Mouse (Mus musculus) embryonic stem cell, embryonic (primary cell): ENCODE measurements around the gene Rpl24.

Source experiments
- CTCF ChIA-PET, 4 experiments: fragments of 300-600 bp in 2 of 4; fragments of 350-600 bp in 2 of 4; sonication (Branson Sonifier 250); formaldehyde crosslinking; loops; one replicate each; lab custom pipeline; 2022; ENCODE audit warnings: inconsistent platforms in 2 of 4; lab: Charles Lee
- POLR2A ChIA-PET, 4 experiments: fragments of 300-600 bp in 2 of 4; fragments of 350-600 bp in 2 of 4; sonication (Branson Sonifier 250); formaldehyde crosslinking; loops; one replicate each; lab custom pipeline; 2022; ENCODE audit warnings: antibody characterized with exemption in 4 of 4, inconsistent platforms in 1 of 4; lab: Charles Lee

Rpl24 gene

DNA sequence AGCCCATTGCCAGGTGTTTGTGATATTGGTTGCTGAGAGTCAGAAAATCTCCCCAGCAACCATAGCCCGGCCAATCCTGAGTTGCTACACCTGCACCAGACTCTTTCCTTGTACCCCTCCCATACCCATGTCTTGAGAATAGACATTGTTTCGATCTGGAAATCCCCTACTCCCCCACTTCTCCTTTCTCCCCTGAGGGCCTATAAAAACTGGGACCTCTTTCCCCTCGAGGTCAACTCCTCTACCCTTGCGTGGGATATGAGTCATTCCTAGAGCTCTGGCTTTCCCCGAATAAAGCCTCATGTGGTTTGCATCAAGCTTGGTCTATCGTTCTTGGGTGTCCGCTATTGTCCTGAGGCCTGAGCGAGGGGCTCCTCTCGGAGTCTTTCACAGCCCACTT is 11.9 kb upstream of the Rpl24 start:
- POLR2A ChIA-PET = interaction anchor here in 3 of 4 experiments (0.7 to 2.5 kb wide), 5 partner anchors 10 to 171 kb away, joined by 3 to 11 read pairs (median 9); partner anchors contain the start of gene Rpl24 (in 1 of the 3)

DNA sequence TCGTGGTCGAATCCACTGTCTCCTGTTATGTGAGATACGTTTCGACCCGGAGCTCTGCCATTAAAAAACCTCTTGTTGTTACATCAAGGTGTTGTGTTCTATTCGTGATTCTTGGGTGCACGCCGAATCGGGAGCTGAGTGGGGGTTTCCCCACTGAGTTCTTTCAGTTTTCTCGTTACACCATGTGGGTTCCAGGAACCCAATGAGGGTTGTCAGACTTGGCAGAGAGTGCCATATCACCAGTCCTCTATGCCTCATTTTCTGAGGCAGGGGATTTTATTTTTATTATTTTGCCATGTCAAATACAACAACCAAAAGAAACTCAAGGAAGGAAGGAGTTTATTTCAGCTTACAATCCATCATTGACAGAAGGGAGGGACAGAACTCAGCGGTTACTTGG is 3.0 kb upstream of the Rpl24 start:
- ChIA-PET CTCF (interaction anchor here in 1 of 4 experiments (0.6 to 3.2 kb wide), 5 partner anchors 8 to 168 kb away, joined by 3 to 22 read pairs (median 4); no protein-coding TSS in a partner anchor), POLR2A (interaction anchor here in 2 of 4 experiments (0.7 to 9.0 kb wide), 8 partner anchors 8 to 62 kb away, joined by 3 to 106 read pairs (median 14); no protein-coding TSS in a partner anchor)

More for the DNA sequence above, 11.9 kb upstream of the Rpl24 start:
- CTCF ChIA-PET = interaction anchor here in 1 of 4 experiments (0.6 to 0.7 kb wide), 2 partner anchors 9 to 10 kb away, joined by 4 read pairs; no protein-coding TSS in a partner anchor

DNA sequence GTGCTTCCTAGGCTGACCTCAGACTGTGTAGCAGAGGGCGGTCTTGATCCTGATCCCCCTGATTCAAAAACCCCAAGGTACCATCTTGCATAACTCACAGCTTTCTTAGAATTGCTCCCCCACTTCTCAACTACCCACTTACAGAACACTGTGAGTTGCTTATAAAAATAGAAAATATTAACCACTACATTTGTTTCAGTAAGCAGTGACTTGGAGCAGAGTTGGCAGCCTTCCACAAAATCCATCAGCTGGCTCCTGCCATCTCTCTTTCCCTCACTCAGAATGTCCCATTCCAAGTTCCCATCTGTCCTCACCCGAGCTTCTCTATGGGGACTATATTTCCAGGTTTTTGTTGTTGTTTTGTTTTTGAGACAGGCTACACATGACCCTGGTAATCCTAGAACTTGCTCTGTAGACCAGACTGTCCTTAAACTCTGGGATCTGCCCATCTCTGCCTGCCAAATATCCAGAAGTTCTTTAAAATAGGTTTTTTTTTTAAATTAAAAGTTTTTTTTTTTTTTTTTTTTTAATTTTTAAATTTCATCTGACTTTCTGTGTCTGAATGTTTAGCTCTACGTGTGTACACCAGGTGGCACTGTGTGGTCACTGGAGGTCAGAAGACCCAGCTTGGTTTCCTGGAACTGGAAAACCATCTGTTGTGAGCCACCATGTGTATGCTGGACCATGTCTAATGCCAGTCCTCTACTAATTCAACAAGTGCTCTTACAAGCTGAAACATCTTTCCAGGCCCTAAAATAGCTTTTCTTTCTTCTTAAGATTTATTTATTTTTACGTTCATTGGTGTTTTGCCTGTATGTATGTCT is 1.7 kb upstream of the Rpl24 start:
- ChIA-PET CTCF (interaction anchor here (0.5 to 3.2 kb wide), 32 partner anchors 10 to 1276 kb away, joined by 3 to 24 read pairs (median 5); partner anchors contain the start of genes Nxpe3 (in 1 of the 4) and Pcnp (in 1 of the 4)), POLR2A (interaction anchor here (0.6 to 9.0 kb wide), 54 partner anchors 8 to 1157 kb away, joined by 3 to 106 read pairs (median 5); partner anchors contain the start of genes Pcnp (in 2 of the 4), Zbtb11 (in 2 of the 4), Cep97 (in 1 of the 4) and Nxpe3 (in 1 of the 4))

DNA sequence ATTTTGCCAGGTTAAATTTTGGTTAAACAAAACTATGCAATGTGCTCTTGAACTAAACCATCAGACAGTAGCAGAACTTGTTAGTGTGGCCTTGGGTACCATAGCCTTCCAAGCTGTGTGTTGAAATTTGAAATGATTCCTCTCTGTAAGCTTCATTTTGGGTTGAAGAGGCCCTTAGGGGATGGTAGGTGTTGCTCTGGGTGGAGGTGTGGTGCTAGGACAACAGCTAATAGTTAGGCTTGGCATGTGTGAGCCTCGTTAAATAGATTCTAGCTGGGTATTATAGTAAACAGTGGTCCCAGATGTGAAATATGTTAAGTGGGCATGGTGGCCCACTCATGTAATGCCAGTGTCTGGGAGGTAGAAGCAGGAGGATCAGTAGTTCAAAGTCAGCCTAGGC is 1.1 kb downstream of the Rpl24 start:
- POLR2A ChIA-PET = interaction anchor here in 3 of 4 experiments (0.6 to 9.0 kb wide), 42 partner anchors 8 to 178 kb away, joined by 3 to 106 read pairs (median 7); partner anchors contain the start of genes Pcnp (in 3 of the 3), Cep97 (in 2 of the 3), Nxpe3 (in 1 of the 3) and Trmt10c (in 1 of the 3)
- CTCF ChIA-PET = no interaction called here

DNA sequence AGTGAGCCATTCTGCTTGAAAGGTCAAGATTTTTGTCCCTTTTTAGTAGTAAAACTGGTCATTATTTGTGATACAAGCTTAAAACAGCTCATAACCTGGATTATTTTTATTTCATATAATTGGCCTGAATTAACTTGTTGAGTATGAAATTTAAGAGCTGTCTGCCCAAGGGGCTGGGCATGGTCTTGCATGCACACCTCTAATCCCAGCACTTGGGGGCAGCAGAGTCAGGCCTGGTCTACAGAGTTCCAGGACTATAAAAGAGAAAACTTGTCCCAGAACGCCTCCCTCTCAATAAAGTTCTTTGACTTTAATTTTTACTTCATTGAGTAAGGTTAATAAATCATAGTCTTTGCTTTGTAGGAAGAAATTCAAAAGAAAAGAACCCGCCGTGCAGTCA is 3.1 kb downstream of the Rpl24 start:
- CTCF ChIA-PET = interaction anchor here in 2 of 4 experiments (0.5 to 1.6 kb wide), 7 partner anchors 18 to 1600 kb away, joined by 3 to 5 read pairs (median 3); no protein-coding TSS in a partner anchor
- POLR2A ChIA-PET = interaction anchor here (0.6 to 9.0 kb wide), 48 partner anchors 8 to 1197 kb away, joined by 3 to 106 read pairs (median 6); partner anchors contain the start of genes Pcnp (in 3 of the 4), Cep97 (in 2 of the 4), Nxpe3 (in 2 of the 4) and Trmt10c (in 1 of the 4)

DNA sequence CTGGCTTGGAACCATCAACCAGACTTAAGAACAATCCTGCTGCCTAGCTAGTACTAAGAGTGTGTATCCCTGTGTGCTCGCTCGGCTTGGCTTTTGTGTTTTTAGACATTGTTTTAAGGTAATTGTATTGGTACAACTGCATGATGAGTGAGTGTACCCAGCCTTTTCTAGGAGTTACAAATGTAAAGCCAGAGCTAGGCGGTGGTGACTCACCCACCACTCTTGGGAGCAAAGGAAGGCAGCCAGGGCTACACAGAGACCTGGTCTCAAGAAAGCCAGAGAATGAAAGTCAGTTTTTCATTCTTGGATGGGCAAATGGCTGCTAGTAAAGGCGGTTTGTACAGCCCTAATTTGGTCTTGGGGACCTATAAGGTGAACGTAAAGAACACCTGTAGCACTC is 4.3 kb downstream of the Rpl24 start:
- CTCF ChIA-PET = no interaction called here

DNA sequence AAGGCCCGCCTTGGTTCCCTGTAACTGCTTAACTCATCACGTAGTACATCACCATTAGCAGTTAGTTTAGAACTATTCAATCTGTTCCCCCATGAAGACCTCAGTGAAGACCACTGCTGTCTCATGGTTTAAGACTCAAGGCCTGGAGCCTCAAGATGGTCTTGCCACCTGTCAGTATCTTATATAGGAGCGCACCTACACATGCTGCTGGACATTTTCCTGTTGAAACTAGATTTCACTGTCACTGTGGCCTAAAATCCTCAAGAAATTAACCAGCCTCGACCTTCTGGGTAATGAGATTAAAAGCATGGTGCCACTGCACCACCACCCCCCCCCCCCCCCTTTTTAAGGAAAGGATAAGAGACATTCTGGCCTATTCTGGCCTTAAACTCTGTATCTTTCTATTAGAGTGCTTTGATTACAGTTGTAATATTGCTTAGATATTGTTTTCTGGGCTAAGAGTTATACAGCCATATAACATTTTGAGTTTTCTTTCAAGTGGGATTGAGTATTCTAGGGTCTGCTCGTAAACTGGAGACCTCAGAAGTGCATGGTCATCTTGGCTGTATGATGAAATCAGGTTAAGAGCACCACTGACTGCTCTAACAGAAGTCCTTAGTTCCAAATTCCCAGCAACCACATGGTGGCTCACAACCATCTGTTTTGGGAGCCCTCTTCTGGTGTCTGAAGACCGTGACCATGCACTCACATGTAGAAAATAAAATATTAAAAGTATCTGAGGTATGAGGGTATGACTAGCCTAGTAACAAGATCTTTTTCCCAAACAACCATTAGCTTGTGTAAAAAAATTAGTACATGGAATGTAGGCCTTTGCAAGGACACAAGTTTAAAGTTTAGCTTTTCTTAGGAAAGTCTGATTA is 5.9 kb downstream of the Rpl24 start:
- ChIA-PET CTCF (no interaction called here), POLR2A (interaction anchor here (0.6 to 9.0 kb wide), 70 partner anchors 8 to 1343 kb away, joined by 3 to 106 read pairs (median 4); partner anchors contain the start of genes Cep97 (in 2 of the 4), Pcnp (in 2 of the 4) and Nxpe3 (in 1 of the 4))

More for the DNA sequence above, 4.3 kb downstream of the Rpl24 start:
- POLR2A ChIA-PET = interaction anchor here in 3 of 4 experiments (0.6 to 9.0 kb wide), 31 partner anchors 10 to 1152 kb away, joined by 3 to 106 read pairs (median 6); partner anchors contain the start of genes Nxpe3 (in 2 of the 3) and Pcnp (in 2 of the 3)

DNA sequence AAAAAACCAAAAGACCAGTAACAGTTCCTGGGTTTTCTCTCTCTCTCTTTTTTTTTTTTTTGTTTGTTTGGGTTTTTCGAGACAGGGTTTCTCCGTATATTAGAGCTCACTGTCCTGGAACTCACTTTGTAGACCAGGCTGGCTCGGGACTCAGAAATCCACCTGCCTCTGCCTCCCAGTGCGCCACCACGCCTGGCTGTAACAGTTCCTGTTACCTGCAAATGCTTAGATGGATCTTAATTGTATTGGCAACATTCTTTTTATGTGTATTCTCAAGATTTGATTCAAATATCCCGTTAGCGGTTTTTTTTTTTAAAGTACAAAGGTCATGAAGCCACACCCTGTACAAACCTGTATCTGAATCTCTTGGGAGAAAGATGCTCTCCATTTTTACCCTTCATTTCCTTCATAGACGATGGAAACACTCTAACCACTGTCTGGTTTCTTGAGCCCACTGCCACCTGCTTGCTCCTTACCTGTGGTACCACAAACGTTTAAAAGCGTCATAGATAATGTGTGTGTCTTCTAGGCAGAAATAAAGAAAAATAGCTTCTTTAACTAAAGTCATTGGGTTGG is 6.6 kb downstream of the Rpl24 start:
- CTCF ChIA-PET = interaction anchor here in 1 of 4 experiments (0.5 kb wide), 1 partner anchor 56 kb away, joined by 3 read pairs; no protein-coding TSS in a partner anchor
- POLR2A ChIA-PET = interaction anchor here (0.6 to 5.8 kb wide), 57 partner anchors 8 to 1344 kb away, joined by 3 to 28 read pairs (median 4); partner anchors contain the start of genes Cep97 (in 2 of the 4), Pcnp (in 2 of the 4) and Nxpe3 (in 1 of the 4)

DNA sequence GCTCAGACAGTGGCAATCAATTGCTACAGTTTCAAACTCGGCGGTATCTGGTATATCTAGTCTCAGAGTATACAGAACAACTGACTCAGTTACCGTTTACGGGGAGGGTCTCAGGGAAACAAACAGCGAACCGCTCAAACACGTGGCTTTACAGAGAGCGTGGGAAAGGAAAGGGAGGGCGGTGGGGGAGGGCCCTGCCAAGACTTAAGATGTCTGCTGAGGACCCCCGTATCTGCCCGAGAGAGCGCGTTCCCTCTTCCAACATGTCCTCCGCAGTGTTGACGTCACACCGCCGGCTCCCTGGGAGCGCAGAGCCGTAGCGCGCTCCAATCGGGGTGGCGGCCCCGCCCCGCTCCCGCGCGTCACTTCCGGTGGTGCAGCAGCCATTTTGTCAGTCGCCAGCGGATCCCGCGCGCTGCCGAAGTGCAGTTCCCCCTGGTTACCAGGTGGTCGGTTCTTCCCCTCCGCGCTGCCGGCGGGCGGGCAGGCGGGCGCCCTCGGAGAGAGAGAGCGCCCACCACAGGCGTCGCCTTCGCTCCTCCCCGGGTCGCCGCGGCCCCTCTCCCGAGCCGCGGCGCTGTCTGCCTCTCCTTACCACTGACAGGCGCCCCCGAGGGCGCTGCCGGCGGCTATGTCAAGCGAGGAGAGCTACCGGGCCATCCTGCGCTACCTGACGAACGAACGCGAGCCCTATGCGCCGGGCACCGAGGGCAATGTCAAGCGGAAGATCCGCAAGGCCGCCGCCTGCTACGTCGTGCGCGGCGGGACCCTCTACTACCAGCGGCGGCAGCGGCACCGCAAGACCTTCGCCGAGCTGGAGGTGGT is 7.6 kb downstream of the Rpl24 start, which contains the start of gene Zbtb11:
Zbtb11 (plus strand) TSS at position 453 of the 825 bp plus-strand sequence.
- CTCF ChIA-PET = interaction anchor here in 1 of 4 experiments (0.6 kb wide), 1 partner anchor 9 kb away, joined by 15 read pairs; no protein-coding TSS in a partner anchor
- POLR2A ChIA-PET = interaction anchor here in 3 of 4 experiments (0.6 to 5.8 kb wide), 34 partner anchors 8 to 172 kb away, joined by 3 to 41 read pairs (median 5); partner anchors contain the start of genes Cep97 (in 2 of the 3), Pcnp (in 2 of the 3), Nxpe3 (in 1 of the 3) and Rpl24 (in 1 of the 3)

DNA sequence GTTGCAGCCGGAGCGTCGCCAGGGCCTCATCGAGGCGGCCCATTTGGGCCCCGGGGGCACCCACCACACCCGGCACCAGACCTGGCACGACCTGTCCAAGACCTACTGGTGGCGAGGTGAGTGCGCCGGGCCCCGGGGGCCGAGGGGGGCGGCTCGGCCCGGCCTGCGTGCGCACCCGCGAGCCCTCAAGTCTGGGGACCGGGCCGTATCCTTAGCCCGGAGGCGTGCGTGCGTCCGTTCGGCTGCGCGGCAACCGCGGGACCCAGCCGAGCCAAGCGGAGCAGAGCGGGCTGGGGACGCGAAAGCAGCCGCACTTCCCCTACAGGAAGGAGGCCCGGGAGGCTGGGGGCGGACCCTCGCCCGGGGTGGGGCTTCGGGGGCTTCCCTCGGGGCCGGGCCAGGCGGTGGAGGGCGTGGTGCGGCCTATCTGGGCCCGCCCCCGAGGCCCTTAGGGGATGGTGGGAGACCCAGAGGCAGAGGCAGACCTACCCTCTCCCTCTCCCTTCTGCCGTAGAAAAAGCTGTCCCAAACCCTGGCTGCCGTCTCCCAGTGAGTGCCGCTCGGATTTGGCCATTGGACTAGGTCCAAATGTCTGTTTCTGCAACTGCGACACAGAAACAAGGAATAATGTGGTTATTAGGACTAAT is 8.3 kb downstream of the Rpl24 start:
- CTCF ChIA-PET = interaction anchor here in 2 of 4 experiments (0.6 to 1.6 kb wide), 2 partner anchors 10 to 90 kb away, joined by 3 to 15 read pairs; no protein-coding TSS in a partner anchor
- POLR2A ChIA-PET = interaction anchor here in 3 of 4 experiments (0.6 to 5.8 kb wide), 22 partner anchors 7 to 171 kb away, joined by 3 to 41 read pairs (median 4); partner anchors contain the start of genes Pcnp (in 3 of the 3), Cep97 (in 1 of the 3) and Rpl24 (in 1 of the 3)

DNA sequence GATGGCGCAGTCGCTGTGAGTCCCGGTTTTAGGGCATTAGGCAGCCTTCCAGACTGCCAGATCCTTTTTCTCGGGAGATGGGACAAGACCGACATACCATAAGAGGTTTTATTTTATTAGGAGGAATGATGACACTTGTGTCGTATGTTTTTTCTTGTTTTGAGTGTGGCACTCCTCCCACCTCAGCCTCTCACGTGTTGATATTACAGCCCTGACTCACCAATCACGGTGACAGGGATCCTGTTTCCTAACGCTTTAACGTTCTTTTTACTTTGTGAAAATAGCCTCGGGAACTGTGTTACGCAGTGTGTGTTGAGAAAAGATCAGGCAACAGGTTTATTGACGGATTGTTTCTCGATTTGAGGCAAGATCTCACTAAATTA is 8.8 kb downstream of the Rpl24 start:
- ChIA-PET POLR2A (interaction anchor here in 3 of 4 experiments (0.6 to 4.5 kb wide), 22 partner anchors 8 to 157 kb away, joined by 3 to 41 read pairs (median 4); partner anchors contain the start of genes Pcnp (in 3 of the 3), Cep97 (in 1 of the 3) and Rpl24 (in 1 of the 3)), CTCF (interaction anchor here in 1 of 4 experiments (1.6 kb wide), 1 partner anchor 89 kb away, joined by 3 read pairs; no protein-coding TSS in a partner anchor)

DNA sequence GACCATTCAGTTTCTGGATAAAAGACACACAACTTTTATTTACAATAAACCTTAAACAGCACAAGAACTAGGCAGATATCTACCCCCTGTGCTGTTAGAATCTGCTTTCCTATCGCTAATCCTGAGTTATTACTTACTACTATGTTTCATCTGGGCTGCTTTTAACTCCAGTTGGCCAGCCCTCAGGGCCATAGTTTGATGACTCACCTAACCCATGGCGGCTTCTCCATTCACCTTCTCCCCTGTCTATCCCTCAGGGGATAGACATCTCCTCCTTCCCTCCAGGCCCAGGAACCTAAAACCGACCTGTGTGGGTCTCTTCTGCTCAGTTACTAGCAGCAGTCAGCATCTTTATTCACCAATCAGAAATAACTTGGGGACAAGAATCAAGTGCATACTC is 19.9 kb downstream of the Rpl24 start:
- CTCF ChIA-PET = no interaction called here
- POLR2A ChIA-PET = interaction anchor here in 3 of 4 experiments (1.1 to 2.0 kb wide), 5 partner anchors 11 to 17 kb away, joined by 3 to 9 read pairs (median 4); partner anchors contain the start of gene Zbtb11 (in 1 of the 3)

DNA sequence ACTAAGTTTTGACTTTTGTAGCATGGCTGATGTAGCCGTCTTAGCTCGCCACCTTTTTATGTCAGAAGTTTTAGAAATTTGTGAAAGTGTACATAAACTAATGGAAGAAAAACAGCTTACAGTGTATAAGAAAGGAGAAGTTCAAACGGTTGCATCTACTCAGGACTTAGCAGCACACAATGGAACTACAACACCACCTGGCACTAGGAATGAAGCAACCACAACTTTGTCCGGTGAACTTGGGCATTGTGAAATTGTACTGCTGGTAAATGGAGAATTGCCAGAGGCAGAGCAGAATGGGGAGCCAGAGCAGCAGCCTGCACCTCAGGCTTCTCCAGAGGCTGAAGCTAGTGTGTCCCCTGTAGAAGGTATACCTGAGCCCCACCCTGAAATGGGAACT is 24.2 kb downstream of the Rpl24 start:
- POLR2A ChIA-PET = interaction anchor here in 3 of 4 experiments (0.6 to 5.7 kb wide), 16 partner anchors 10 to 57 kb away, joined by 3 to 28 read pairs (median 5); partner anchors contain the start of genes Rpl24 (in 2 of the 3) and Pcnp (in 1 of the 3)

DNA sequence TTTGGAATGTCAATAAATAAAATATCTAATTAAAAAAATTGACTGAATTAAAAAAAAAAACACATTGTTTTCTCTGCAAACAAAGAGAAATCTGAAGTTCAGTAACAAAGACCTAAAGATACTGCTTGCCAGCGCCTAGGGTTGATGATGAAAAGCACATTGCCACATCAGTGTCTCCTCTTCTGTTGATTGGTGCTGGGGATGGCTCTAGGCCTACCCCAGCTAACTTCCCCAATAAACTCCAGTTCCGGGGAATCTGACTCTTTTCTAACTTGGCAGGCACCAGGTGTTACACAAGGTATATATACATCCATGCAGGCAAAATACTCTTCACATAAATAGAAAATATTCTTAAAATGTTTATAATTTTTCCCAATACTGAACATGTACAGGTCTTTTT is 28.2 kb downstream of the Rpl24 start:
- ChIA-PET CTCF (no interaction called here), POLR2A (interaction anchor here in 3 of 4 experiments (0.6 to 2.7 kb wide), 6 partner anchors 10 to 87 kb away, joined by 3 to 6 read pairs (median 4); no protein-coding TSS in a partner anchor)

More for the DNA sequence above, 24.2 kb downstream of the Rpl24 start:
- CTCF ChIA-PET = no interaction called here
